Mouse (Mus musculus): Measurements from ENCODE around the gene Tmem108. TPM values are rescaled to one million over a fixed set of nuclear protein-coding genes. Genes with fewer than 3 reads are reported as not detected.
A peak's percentile ranks its signal among the peaks of the same experiment; 100 is the strongest.

Gene Tmem108
- polyA plus RNA-seq, 1 experiment from 2014 or later: 25.9 TPM

- Histone ChIP-seq H3K27ac (replicated peaks) (no peak overlapping the region), H3K4me1 (peaks cover 32% of the 10 kb centered on the region), H3K9me3 (replicated peaks) (no peaks in the 10 kb centered on the region), H3K9ac (replicated peaks) (no peak overlapping the region), H3K36me3 (no peaks in the 10 kb centered on the region), H3K4me3 (replicated peaks) (no peak overlapping the region), H3K27me3 (replicated peaks) (no peaks in the 10 kb centered on the region), H3K4me2 (peak overlapping the region; percentile 69)
- WGBS: 79% methylated on average over 7 of the region's 7 CpGs
- no peak for ATAC-seq (ENCODE audit: low FRiP score)
Measured at GRCm38 (mm10) chr9:103758246-103758645, 3.4 kb downstream of the Tmem108 start.

GRCm38 (mm10) chr9:103752618-103753017 is 9.0 kb downstream of the Tmem108 start:
- 97% methylated on average over 10 of the region's 10 CpGs for WGBS
- H3K9me3 ChIP-seq (replicated peaks): no peaks in the 10 kb centered on the region
- ATAC-seq (ENCODE audit: low FRiP score): no peak
- no peak overlapping the region for H3K4me3 ChIP-seq (replicated peaks)
- peaks cover 11% of the 10 kb centered on the region; the same call in 1 of the 2 replicates for H3K4me1 ChIP-seq
- H3K36me3 ChIP-seq: no peaks in the 10 kb centered on the region
- H3K27me3 ChIP-seq (replicated peaks): no peaks in the 10 kb centered on the region
- H3K4me2 ChIP-seq: no peak overlapping the region
- no peak overlapping the region for H3K9ac ChIP-seq (replicated peaks)
- no peak overlapping the region for H3K27ac ChIP-seq (replicated peaks)

GRCm38 (mm10) chr9:103751568-103751967 is 10.1 kb downstream of the Tmem108 start:
- no peaks in the 10 kb centered on the region for H3K27me3 ChIP-seq (replicated peaks)
- no peak overlapping the region for H3K9ac ChIP-seq (replicated peaks)
- peaks cover 6% of the 10 kb centered on the region; the same call in 1 of the 2 replicates for H3K4me1 ChIP-seq
- no peaks in the 10 kb centered on the region for H3K9me3 ChIP-seq (replicated peaks)
- ATAC-seq (ENCODE audit: low FRiP score): no peak
- no peaks in the 10 kb centered on the region for H3K36me3 ChIP-seq
- 40% methylated on average over 9 of the region's 9 CpGs for WGBS
- no peak overlapping the region for H3K27ac ChIP-seq (replicated peaks)
- no peak overlapping the region for H3K4me2 ChIP-seq
- no peak overlapping the region for H3K4me3 ChIP-seq (replicated peaks)

GRCm38 (mm10) chr9:103750491-103750890 is 11.1 kb downstream of the Tmem108 start:
- no peak overlapping the region for H3K9ac ChIP-seq (replicated peaks)
- no peak overlapping the region for H3K4me3 ChIP-seq (replicated peaks)
- WGBS: 83% methylated on average over 9 of the region's 9 CpGs
- ATAC-seq (ENCODE audit: low FRiP score): no peak
- H3K27ac ChIP-seq (replicated peaks): no peak overlapping the region
- no peaks in the 10 kb centered on the region for H3K9me3 ChIP-seq (replicated peaks)
- H3K27me3 ChIP-seq (replicated peaks): no peaks in the 10 kb centered on the region
- H3K36me3 ChIP-seq: no peaks in the 10 kb centered on the region
- H3K4me1 ChIP-seq: peaks cover 6% of the 10 kb centered on the region; the same call in 1 of the 2 replicates
- H3K4me2 ChIP-seq: no peak overlapping the region

- Histone ChIP-seq H3K4me2 (no peak overlapping the region), H3K4me3 (replicated peaks) (no peak overlapping the region), H3K4me1 (peaks cover 5% of the 10 kb centered on the region; the same call in 1 of the 2 replicates), H3K9ac (replicated peaks) (no peak overlapping the region), H3K27ac (replicated peaks) (no peak overlapping the region), H3K27me3 (replicated peaks) (no peaks in the 10 kb centered on the region), H3K36me3 (no peaks in the 10 kb centered on the region), H3K9me3 (replicated peaks) (no peaks in the 10 kb centered on the region)
- WGBS: 91% methylated on average over 5 of the region's 5 CpGs
- no peak for ATAC-seq (ENCODE audit: low FRiP score)
Measured at GRCm38 (mm10) chr9:103746598-103746997, 15.0 kb downstream of the Tmem108 start.

GRCm38 (mm10) chr9:103740145-103740544 is 21.5 kb downstream of the Tmem108 start:
- 67% methylated on average over 12 of the region's 12 CpGs for WGBS

GRCm38 (mm10) chr9:103739062-103739461 is 22.6 kb downstream of the Tmem108 start:
- Histone ChIP-seq H3K9ac (replicated peaks) (no peak overlapping the region), H3K9me3 (replicated peaks) (no peaks in the 10 kb centered on the region), H3K4me3 (replicated peaks) (no peak overlapping the region), H3K27ac (replicated peaks) (no peak overlapping the region), H3K4me1 (peaks cover 10% of the 10 kb centered on the region), H3K4me2 (no peak overlapping the region), H3K27me3 (replicated peaks) (no peaks in the 10 kb centered on the region), H3K36me3 (no peaks in the 10 kb centered on the region)
- ATAC-seq (ENCODE audit: low FRiP score): no peak
- 73% methylated on average over 4 of the region's 4 CpGs for WGBS

More at GRCm38 (mm10) chr9:103740145-103740544, 21.5 kb downstream of the Tmem108 start:
- H3K4me1 ChIP-seq: peaks cover 10% of the 10 kb centered on the region
- no peak overlapping the region for H3K4me2 ChIP-seq
- no peaks in the 10 kb centered on the region for H3K36me3 ChIP-seq
- no peaks in the 10 kb centered on the region for H3K9me3 ChIP-seq (replicated peaks)
- H3K27me3 ChIP-seq (replicated peaks): no peaks in the 10 kb centered on the region
- no peak for ATAC-seq (ENCODE audit: low FRiP score)
- no peak overlapping the region for H3K27ac ChIP-seq (replicated peaks)
- H3K4me3 ChIP-seq (replicated peaks): no peak overlapping the region
- no peak overlapping the region for H3K9ac ChIP-seq (replicated peaks)

- Histone ChIP-seq H3K27me3 (replicated peaks) (no peaks in the 10 kb centered on the region), H3K27ac (replicated peaks) (no peak overlapping the region), H3K4me2 (no peak overlapping the region), H3K36me3 (no peaks in the 10 kb centered on the region), H3K4me1 (no peaks in the 10 kb centered on the region), H3K9ac (replicated peaks) (no peak overlapping the region), H3K9me3 (replicated peaks) (no peaks in the 10 kb centered on the region), H3K4me3 (replicated peaks) (no peak overlapping the region)
- 84% methylated on average over 2 of the region's 2 CpGs for WGBS
- no peak for ATAC-seq (ENCODE audit: low FRiP score)
Measured at GRCm38 (mm10) chr9:103729716-103730115, 31.9 kb downstream of the Tmem108 start.

- no peaks in the 10 kb centered on the region for H3K27me3 ChIP-seq (replicated peaks)
- no peak overlapping the region for H3K27ac ChIP-seq (replicated peaks)
- H3K4me1 ChIP-seq: no peaks in the 10 kb centered on the region
- no peak overlapping the region for H3K9ac ChIP-seq (replicated peaks)
- no peaks in the 10 kb centered on the region for H3K9me3 ChIP-seq (replicated peaks)
- no peak overlapping the region for H3K4me3 ChIP-seq (replicated peaks)
- H3K4me2 ChIP-seq: no peak overlapping the region
- H3K36me3 ChIP-seq: no peaks in the 10 kb centered on the region
- 87% methylated on average over 16 of the region's 16 CpGs for WGBS
- no peak for ATAC-seq (ENCODE audit: low FRiP score)
Measured at GRCm38 (mm10) chr9:103726751-103727462, 34.7 kb downstream of the Tmem108 start.

GRCm38 (mm10) chr9:103725497-103725896 is 36.1 kb downstream of the Tmem108 start:
- ATAC-seq (ENCODE audit: low FRiP score): no peak
- H3K27ac ChIP-seq (replicated peaks): no peak overlapping the region
- H3K4me2 ChIP-seq: no peak overlapping the region
- 88% methylated on average over 7 of the region's 7 CpGs for WGBS
- no peak overlapping the region for H3K4me3 ChIP-seq (replicated peaks)
- H3K27me3 ChIP-seq (replicated peaks): no peaks in the 10 kb centered on the region
- no peak overlapping the region for H3K9ac ChIP-seq (replicated peaks)
- H3K36me3 ChIP-seq: no peaks in the 10 kb centered on the region
- no peaks in the 10 kb centered on the region for H3K9me3 ChIP-seq (replicated peaks)
- no peaks in the 10 kb centered on the region for H3K4me1 ChIP-seq

GRCm38 (mm10) chr9:103721486-103721885 is 40.2 kb downstream of the Tmem108 start:
- ATAC-seq (ENCODE audit: low FRiP score): no peak
- H3K4me2 ChIP-seq: no peak overlapping the region
- H3K36me3 ChIP-seq: no peaks in the 10 kb centered on the region
- H3K9ac ChIP-seq (replicated peaks): no peak overlapping the region
- no peak overlapping the region for H3K27ac ChIP-seq (replicated peaks)
- no peaks in the 10 kb centered on the region for H3K4me1 ChIP-seq
- WGBS: 85% methylated on average over 3 of the region's 3 CpGs
- H3K9me3 ChIP-seq (replicated peaks): no peaks in the 10 kb centered on the region
- no peaks in the 10 kb centered on the region for H3K27me3 ChIP-seq (replicated peaks)
- no peak overlapping the region for H3K4me3 ChIP-seq (replicated peaks)

GRCm38 (mm10) chr9:103721081-103721480 is 40.6 kb downstream of the Tmem108 start:
- H3K4me1 ChIP-seq: no peaks in the 10 kb centered on the region
- no peaks in the 10 kb centered on the region for H3K36me3 ChIP-seq
- no peaks in the 10 kb centered on the region for H3K27me3 ChIP-seq (replicated peaks)
- H3K27ac ChIP-seq (replicated peaks): no peak overlapping the region
- no peaks in the 10 kb centered on the region for H3K9me3 ChIP-seq (replicated peaks)
- 90% methylated on average over 8 of the region's 8 CpGs for WGBS
- H3K4me3 ChIP-seq (replicated peaks): no peak overlapping the region
- no peak for ATAC-seq (ENCODE audit: low FRiP score)
- H3K4me2 ChIP-seq: no peak overlapping the region
- no peak overlapping the region for H3K9ac ChIP-seq (replicated peaks)
